Mouse (Mus musculus): Measurements from ENCODE around the gene Kdm4d.

- TF ChIP-seq GATA1 (IDR thresholded peaks at IDR 0.05; ENCODE audit: borderline replicate concordance, low read length): no peak
- TF ChIP-seq FLI1 (IDR thresholded peaks at IDR 0.05; ENCODE audit: low read length): no peak
These were observed 17.8 kb upstream of the Kdm4d start for GRCm38 (mm10) chr9:14518105-14518504.
